Mouse (Mus musculus) small intestine, adult 2 months (tissue): ENCODE results near the gene Ift74.

Source experiments
- CTCF ChIP-seq: fragments of 200-500 bp; IDR thresholded peaks from 2 replicates; pipeline ENCODE4 v1.5.1; 2012; ENCODE audit warnings: low read depth, mild to moderate bottlenecking, control low read depth, inconsistent platforms, low read length, moderate library complexity, mixed read lengths; ENCODE audit not compliant: insufficient replicate concordance, insufficient read length; ENCODE audit errors: extremely low read depth
- POLR2A ChIP-seq: fragments of 200-500 bp; IDR thresholded peaks from 2 replicates; pipeline ENCODE4 v1.6.1; 2012; ENCODE audit warnings: low read depth, mild to moderate bottlenecking, control low read depth, inconsistent platforms, low read length, moderate library complexity

GRCm38 (mm10) chr4:94741824-94742223, 127.5 kb downstream of the Ift74 start:
- TF ChIP-seq CTCF (no peak), POLR2A (no peak)
